Mouse (Mus musculus) heart, embryonic 16.5 days (tissue): ENCODE measurements around the gene Wap. TPM values are rescaled to one million over a fixed set of nuclear protein-coding genes. Genes with fewer than 3 reads are reported as not detected.

Experiments
- ATAC-seq: fragments of 200-750 bp; cut with Nextera tagmentation; replicated peaks from 2 replicates; pipeline ENCODE4 v1.8.0; 2017; ENCODE audit warnings: moderate number of reproducible peaks; ENCODE audit not compliant: insufficient read depth, low FRiP score; ENCODE audit errors: extremely low read depth
- H3K27ac ChIP-seq: fragments of 300-500 bp; sonication (generic); 2 replicates; pipeline ENCODE4 v1.5.1; 2014; ENCODE audit warnings: mild to moderate bottlenecking, low read length, control low read depth, moderate library complexity
- H3K27me3 ChIP-seq: fragments of 300-500 bp; sonication (generic); 2 replicates; pipeline ENCODE4 v1.6.1; 2014; ENCODE audit warnings: low read length, mixed read lengths; ENCODE audit not compliant: control insufficient read depth, insufficient read depth
- H3K36me3 ChIP-seq: fragments of 300-500 bp; sonication (generic); 2 replicates; pipeline ENCODE4 v1.6.1; 2014; ENCODE audit not compliant: control insufficient read depth, insufficient read depth
- H3K4me1 ChIP-seq: fragments of 300-500 bp; sonication (generic); 2 replicates; pipeline ENCODE4 v1.6.1; 2014; ENCODE audit warnings: low read length, mixed read lengths; ENCODE audit not compliant: control insufficient read depth, insufficient read depth
- H3K4me2 ChIP-seq: fragments of 300-500 bp; sonication (generic); 2 replicates; pipeline ENCODE4 v1.6.1; 2014; ENCODE audit warnings: low read depth, mild to moderate bottlenecking, control low read depth, low read length
- H3K4me3 ChIP-seq: fragments of 300-500 bp; sonication (generic); 2 replicates; pipeline ENCODE4 v1.5.1; 2014; ENCODE audit warnings: mild to moderate bottlenecking, control low read depth, low read length
- H3K9ac ChIP-seq: fragments of 300-500 bp; sonication (generic); 2 replicates; pipeline ENCODE4 v1.6.1; 2014; ENCODE audit warnings: low read length, control low read depth
- H3K9me3 ChIP-seq: fragments of 300-500 bp; sonication (generic); replicated peaks from 2 replicates; pipeline ENCODE4 v1.6.1; 2016; ENCODE audit warnings: low read length; ENCODE audit not compliant: control insufficient read depth
- WGBS: fragments of 180-500 bp; shearing (Covaris S2); extraction: QIAGEN DNeasy Blood & Tissue Kit; methylation state at CpG from one replicate; pipeline ENCODE4 v1.1.7; 2014; 5-methylcytosine and 5-hydroxymethylcytosine counted together
- polyA plus RNA-seq: library from polyadenylated mRNA; unstranded; fragments of >200 nt; fragmentation: Nextera tagmentation; extraction: Ambion mirVana; gene quantifications from 2 replicates; pipeline ENCODE4 v1.2.1, GENCODE M21; 2015

Wap gene
- polyA plus RNA-seq, 1 experiment from 2014 or later, result not detected

DNA sequence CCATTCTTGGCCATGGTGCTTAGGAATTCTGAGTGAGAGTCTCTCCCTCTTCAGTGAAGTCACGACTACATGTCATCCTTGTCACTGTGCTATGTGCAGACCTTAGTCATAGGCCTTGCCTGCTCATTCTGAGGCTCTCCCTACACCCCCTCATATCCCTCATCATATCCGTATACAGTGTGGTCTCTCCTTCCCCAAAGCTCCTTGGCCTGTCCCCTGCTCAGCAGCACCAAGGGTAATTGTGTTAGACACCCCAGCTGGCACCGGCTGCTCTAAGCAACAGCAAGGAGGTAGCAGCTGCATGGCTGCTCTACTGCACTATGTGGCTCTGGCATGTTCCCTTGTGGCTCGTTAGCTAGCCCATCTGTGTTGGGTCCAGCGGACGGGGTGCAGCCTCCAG, 6.1 kb upstream of the Wap start:
- Histone ChIP-seq H3K36me3 (no peaks in the 10 kb centered on the region), H3K4me2 (no peak overlapping the region), H3K4me1 (no peaks in the 10 kb centered on the region), H3K9me3 (no peaks in the 10 kb centered on the region), H3K27ac (no peak overlapping the region), H3K27me3 (no peaks in the 10 kb centered on the region), H3K9ac (no peak overlapping the region), H3K4me3 (no peak overlapping the region)
- WGBS, result 79% methylated on average over 6 of the region's 6 CpGs
- no peak for ATAC-seq

DNA sequence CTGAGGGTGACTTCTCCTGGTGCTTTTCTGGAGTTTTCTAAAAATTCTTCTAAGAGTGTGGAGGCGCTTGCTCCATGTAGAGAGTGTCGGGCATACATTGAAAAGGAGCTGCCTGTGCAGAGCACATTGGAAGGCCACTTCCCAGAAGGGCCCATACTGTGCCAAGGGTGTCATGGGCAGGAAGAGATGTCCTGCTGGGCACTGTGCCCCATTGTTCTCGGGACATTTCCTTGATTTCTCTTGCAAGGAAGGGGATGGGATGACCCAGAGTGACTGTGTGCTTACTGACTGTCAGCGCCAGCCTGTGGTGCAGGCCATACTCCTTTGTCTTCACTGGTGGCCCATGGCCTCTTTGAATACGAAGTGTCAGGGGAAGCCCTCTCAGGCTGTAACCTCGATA, 635 bp upstream of the Wap start:
- no peaks in the 10 kb centered on the region for H3K4me1 ChIP-seq
- H3K9me3 ChIP-seq, result no peaks in the 10 kb centered on the region
- H3K9ac ChIP-seq, result no peak overlapping the region
- H3K27me3 ChIP-seq, result no peaks in the 10 kb centered on the region
- H3K27ac ChIP-seq, result no peak overlapping the region
- H3K4me3 ChIP-seq, result no peak overlapping the region
- H3K4me2 ChIP-seq, result no peak overlapping the region
- 70% methylated on average over 6 of the region's 6 CpGs for WGBS
- no peak for ATAC-seq
- H3K36me3 ChIP-seq, result no peaks in the 10 kb centered on the region

DNA sequence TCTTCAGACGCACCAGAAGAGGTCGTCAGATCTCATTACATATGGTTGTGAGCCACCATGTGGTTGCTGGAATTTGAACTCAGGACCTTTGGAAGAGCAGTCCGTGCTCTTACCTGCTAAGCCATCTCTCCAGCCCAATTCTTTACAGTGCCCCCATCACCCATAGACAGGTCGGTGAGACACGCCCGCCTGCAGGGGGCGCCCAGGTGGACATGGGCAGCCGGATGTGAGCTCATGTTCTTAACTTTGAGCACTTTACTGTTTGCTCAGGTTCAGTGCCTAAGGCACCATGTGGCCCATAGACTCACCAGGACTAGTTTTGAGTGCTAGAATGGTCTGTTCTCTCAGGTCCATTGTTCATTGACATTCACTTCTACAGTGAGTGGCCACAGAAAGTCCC, 2.3 kb downstream of the Wap start:
- H3K4me3 ChIP-seq, result no peak overlapping the region
- H3K36me3 ChIP-seq, result no peaks in the 10 kb centered on the region
- 68% methylated on average over 8 of the region's 8 CpGs for WGBS
- H3K27me3 ChIP-seq, result no peaks in the 10 kb centered on the region
- no peak overlapping the region for H3K9ac ChIP-seq
- no peak overlapping the region for H3K4me2 ChIP-seq
- no peak overlapping the region for H3K27ac ChIP-seq
- H3K9me3 ChIP-seq, result no peaks in the 10 kb centered on the region
- H3K4me1 ChIP-seq, result no peaks in the 10 kb centered on the region
- no peak for ATAC-seq

DNA sequence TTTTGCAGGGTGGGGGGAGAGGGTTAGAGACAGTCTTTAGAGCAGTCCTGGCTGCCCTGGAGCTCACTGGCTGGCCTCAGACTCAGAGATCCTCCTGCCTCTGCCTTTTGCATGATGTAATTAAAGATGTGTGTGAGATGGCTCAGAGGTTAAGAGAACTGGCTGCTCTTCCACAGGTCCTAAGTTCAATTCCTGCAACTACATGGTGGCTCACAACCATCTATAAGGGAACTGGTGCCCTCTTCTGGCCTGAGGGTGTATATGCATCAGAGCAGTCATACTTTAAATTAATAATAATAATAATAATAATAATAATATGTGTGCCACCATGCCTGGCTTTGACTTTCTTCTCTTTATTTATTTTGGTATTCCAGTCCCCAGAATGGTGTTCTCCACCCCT, 8.8 kb downstream of the Wap start:
- H3K27ac ChIP-seq, result no peak overlapping the region
- no peaks in the 10 kb centered on the region for H3K27me3 ChIP-seq
- no peaks in the 10 kb centered on the region for H3K9me3 ChIP-seq
- no peak overlapping the region for H3K9ac ChIP-seq
- H3K36me3 ChIP-seq, result no peaks in the 10 kb centered on the region
- H3K4me3 ChIP-seq, result no peak overlapping the region
- no peak overlapping the region for H3K4me2 ChIP-seq
- peaks cover 7% of the 10 kb centered on the region for H3K4me1 ChIP-seq
- ATAC-seq, result no peak

DNA sequence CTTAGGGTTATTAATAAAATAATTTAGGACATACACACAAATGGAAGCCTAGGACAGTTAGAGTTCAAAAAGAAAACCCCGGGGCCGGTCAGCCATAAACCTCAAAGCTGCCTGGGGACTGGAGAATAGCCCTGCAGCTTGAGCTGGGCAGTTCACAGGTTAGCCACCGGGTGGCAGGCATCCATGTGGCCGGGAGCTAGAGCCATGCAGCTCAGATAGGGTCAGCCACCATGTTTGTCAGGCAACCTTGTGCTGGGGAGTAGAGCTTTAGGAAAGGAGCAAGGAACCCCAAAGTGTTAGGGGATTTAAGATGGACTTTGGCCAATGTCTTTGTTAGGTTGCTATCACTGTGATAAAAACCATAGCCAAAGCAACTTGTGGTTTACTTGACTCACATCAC, 9.9 kb downstream of the Wap start:
- Histone ChIP-seq H3K27ac (no peak overlapping the region), H3K36me3 (peaks cover 5% of the 10 kb centered on the region; the same call in 1 of the 2 replicates), H3K4me2 (no peak overlapping the region), H3K4me1 (peaks cover 18% of the 10 kb centered on the region), H3K27me3 (no peaks in the 10 kb centered on the region), H3K4me3 (no peak overlapping the region), H3K9ac (no peak overlapping the region), H3K9me3 (no peaks in the 10 kb centered on the region)
- no peak for ATAC-seq
- 35% methylated on average over 4 of the region's 4 CpGs for WGBS

DNA sequence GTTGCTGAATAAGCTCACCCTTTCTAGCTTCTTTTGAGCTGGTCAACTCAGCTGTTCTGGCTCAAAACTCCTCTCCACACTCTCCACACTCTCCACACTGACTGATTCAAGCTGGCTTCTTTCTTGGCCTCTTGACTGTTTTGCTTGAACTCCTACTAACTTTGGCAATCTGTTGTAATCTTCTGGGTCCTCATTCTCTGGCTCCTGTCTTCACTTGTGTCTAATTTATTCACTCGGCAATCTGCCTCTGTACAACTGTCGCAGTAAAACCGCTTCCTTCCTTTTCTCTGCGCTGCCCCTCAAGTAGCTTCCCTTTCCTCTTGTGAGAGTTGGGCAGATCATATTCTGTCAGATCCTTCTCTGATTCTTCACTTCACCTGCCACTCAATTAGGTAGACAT, 10.7 kb downstream of the Wap start:
- Histone ChIP-seq H3K27ac (peak overlapping the region; percentile 41), H3K9me3 (no peaks in the 10 kb centered on the region), H3K4me1 (peaks cover 25% of the 10 kb centered on the region), H3K4me3 (no peak overlapping the region), H3K36me3 (peaks cover 13% of the 10 kb centered on the region), H3K4me2 (no peak overlapping the region), H3K27me3 (no peaks in the 10 kb centered on the region), H3K9ac (no peak overlapping the region)
- WGBS, result 73% methylated on average over 4 of the region's 4 CpGs
- ATAC-seq, result no peak

DNA sequence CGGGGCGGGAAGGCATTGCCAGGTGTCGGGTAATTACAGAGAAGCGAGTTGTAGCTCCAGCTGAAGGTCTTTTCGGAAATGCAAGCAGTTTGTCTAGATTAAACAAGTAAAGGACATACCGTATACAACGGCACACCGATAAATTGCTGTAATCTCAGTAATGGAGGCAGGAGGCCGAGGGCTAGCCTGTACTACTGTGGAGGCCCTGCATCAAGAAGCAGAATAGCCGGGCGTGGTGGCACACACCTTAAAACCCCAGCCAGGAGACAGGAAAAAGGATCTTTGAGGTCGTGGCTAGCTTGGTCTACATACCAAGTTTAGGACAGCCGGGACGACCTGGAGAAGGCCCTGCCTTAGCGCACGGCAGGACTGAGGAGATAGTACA, 12.1 kb downstream of the Wap start:
- peaks cover 22% of the 10 kb centered on the region for H3K36me3 ChIP-seq
- peak overlapping the region; percentile 83 for H3K4me2 ChIP-seq
- WGBS, result 9% methylated on average over 16 of the region's 16 CpGs
- H3K4me1 ChIP-seq, result peaks cover 25% of the 10 kb centered on the region
- peak overlapping the region; percentile 84 for H3K9ac ChIP-seq
- H3K27ac ChIP-seq, result peak overlapping the region; percentile 89
- H3K4me3 ChIP-seq, result peak overlapping the region; percentile 76
- no peaks in the 10 kb centered on the region for H3K9me3 ChIP-seq
- no peaks in the 10 kb centered on the region for H3K27me3 ChIP-seq
- no peak for ATAC-seq

DNA sequence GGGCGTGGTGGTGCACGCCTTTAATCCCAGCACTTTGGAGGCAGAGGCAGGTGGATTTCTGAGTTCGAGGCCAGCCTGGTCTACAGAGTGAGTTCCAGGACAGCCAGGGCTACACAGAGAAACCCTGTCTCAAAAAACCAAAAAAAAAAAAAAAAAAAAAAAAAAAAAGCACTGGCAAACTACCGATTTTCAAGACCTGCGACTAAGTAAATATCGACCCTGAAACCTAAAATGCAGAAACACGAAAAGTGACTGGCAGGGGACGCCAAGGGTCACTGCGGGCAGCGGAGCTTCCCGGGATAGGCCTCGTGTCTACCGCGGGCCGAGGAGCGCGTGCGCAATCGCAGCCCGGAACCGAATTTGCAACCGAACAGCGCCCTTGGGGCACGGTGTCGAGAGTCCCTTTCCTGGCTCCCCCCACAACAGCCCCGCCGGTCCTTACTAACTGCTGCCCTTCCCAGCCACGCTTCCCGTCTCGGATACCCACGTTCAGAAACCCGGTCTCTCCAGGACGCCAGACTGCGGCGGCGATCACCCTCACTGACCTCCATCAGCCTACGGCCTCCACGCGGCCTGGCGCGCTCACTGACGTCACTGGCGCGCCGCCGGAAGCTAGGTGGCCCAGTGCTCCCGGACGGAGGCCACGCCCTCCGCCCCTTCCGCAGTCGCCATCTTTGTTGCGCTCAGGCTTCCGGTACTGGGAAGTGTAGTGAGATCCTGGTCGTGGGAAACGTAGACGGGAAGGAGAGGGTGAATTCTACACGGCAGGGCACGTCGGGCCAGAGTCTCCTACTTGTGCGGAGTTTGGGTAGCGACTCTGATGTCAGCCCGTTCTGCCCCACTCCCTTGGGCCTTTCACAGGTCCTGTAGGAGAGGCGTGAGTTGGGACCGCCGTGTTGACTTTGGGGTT, 12.7 kb downstream of the Wap start, which contains the start of gene Tbrg4:
Tbrg4 (minus strand) TSS at position 590 of the 910 bp plus-strand sequence.
- Histone ChIP-seq H3K4me3 (peak within 1 kb of the TSS; percentile 76), H3K27ac (peak within 1 kb of the TSS; percentile 89), H3K4me1 (peaks cover 25% of the 10 kb centered on the region), H3K9ac (peak within 1 kb of the TSS; percentile 84), H3K27me3 (no peaks in the 10 kb centered on the region), H3K4me2 (peak within 1 kb of the TSS; percentile 90), H3K9me3 (no peaks in the 10 kb centered on the region), H3K36me3 (peaks cover 28% of the 10 kb centered on the region)
- under 1% methylated on average over 66 of the region's 66 CpGs for WGBS
- ATAC-seq, result peak; percentile 92

DNA sequence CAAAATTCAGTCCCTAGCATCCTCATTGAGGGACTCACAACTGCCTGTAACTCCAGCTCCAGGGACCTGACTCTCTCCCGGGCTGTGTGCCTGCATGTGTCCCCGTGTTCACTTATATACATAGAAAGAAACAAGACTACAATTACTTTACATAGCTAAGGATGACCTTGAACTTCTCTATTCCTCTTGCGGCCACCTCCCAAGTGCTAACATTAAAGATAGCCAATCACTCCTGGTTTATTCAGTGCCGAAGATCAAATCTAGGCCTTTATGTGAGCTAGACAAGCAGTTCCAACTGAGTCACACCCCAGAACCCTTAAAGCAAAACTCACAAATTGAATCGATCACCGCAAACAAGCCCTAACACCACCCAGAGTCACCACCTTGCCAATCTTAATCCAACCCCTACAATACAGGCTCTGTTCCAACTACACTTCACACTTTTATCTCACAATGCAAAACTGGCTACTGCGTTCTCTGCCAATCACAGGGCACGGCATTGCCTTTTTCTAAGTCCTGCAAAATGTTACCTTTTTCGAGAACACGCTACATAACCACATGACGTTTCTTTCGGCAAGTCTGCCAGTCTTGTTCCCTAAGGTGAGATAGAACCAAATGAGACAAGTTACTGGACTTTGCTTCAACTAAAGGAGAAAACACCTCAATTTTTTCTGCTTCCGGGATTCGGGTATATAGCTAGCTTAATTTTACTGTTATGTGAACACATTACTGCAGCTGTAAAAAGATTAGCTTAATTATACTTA, 13.6 kb downstream of the Wap start:
- H3K4me1 ChIP-seq, result peaks cover 25% of the 10 kb centered on the region
- peak overlapping the region; percentile 46; the same call in 1 of the 2 replicates for H3K27ac ChIP-seq
- no peaks in the 10 kb centered on the region for H3K9me3 ChIP-seq
- peak overlapping the region; percentile 84 for H3K9ac ChIP-seq
- peak overlapping the region; percentile 76 for H3K4me3 ChIP-seq
- H3K36me3 ChIP-seq, result peaks cover 38% of the 10 kb centered on the region
- H3K4me2 ChIP-seq, result peak overlapping the region; percentile 90
- no peaks in the 10 kb centered on the region for H3K27me3 ChIP-seq
- ATAC-seq, result no peak
- WGBS, result 45% methylated on average over 14 of the region's 14 CpGs
